Mouse (Mus musculus): Measurements from ENCODE around the gene Lgi4. TPM values are rescaled to one million over a fixed set of nuclear protein-coding genes. Genes with fewer than 3 reads are reported as not detected.

Lgi4 gene
- total RNA-seq (2022), result 10 to 100 TPM; 38.3 to 64.2 (median 55.9) TPM

- DNase-seq (ENCODE audit: low spot score in 2 of 2), result peak; percentile 83 to 87
Measured at GRCm38 (mm10) chr7:31059108-31059507, at the start of gene Lgi4. TSS of gene Lgi4 (plus strand) at chr7:31059342.

- DNase-seq (ENCODE audit: low spot score in 2 of 2), result no peak
Measured at GRCm38 (mm10) chr7:31012971-31013370, 46.2 kb upstream of the Lgi4 start.

GRCm38 (mm10) chr7:31017104-31017901, 41.8 kb upstream of the Lgi4 start:
- DNase-seq (ENCODE audit: low spot score in 2 of 2), result peak; percentile 25 to 32

GRCm38 (mm10) chr7:31028609-31029008, 30.5 kb upstream of the Lgi4 start:
- no peak for DNase-seq (ENCODE audit: low spot score in 2 of 2)

- DNase-seq (ENCODE audit: low spot score in 2 of 2), result no peak
Measured at GRCm38 (mm10) chr7:31030717-31031116, 28.4 kb upstream of the Lgi4 start.

- no peak for DNase-seq (ENCODE audit: low spot score in 2 of 2)
Measured at GRCm38 (mm10) chr7:31031731-31032130, 27.4 kb upstream of the Lgi4 start.

- no peak for DNase-seq (ENCODE audit: low spot score in 2 of 2)
Measured at GRCm38 (mm10) chr7:31033409-31034165, 25.6 kb upstream of the Lgi4 start.

- no peak for DNase-seq (ENCODE audit: low spot score in 2 of 2)
Measured at GRCm38 (mm10) chr7:31034789-31035188, 24.4 kb upstream of the Lgi4 start.

GRCm38 (mm10) chr7:31035291-31035690, 23.9 kb upstream of the Lgi4 start:
- no peak for DNase-seq (ENCODE audit: low spot score in 2 of 2)

- DNase-seq (ENCODE audit: low spot score in 2 of 2), result no peak
Measured at GRCm38 (mm10) chr7:31036917-31037316, 22.2 kb upstream of the Lgi4 start.

- no peak for DNase-seq (ENCODE audit: low spot score in 2 of 2)
Measured at GRCm38 (mm10) chr7:31037675-31038074, 21.5 kb upstream of the Lgi4 start.

- DNase-seq (ENCODE audit: low spot score in 2 of 2), result no peak
Measured at GRCm38 (mm10) chr7:31039011-31039410, 20.1 kb upstream of the Lgi4 start.

- DNase-seq (ENCODE audit: low spot score in 2 of 2), result no peak
Measured at GRCm38 (mm10) chr7:31040281-31041022, 18.7 kb upstream of the Lgi4 start.

GRCm38 (mm10) chr7:31041023-31041407, 18.1 kb upstream of the Lgi4 start:
- DNase-seq (ENCODE audit: low spot score in 2 of 2), result no peak

GRCm38 (mm10) chr7:31041662-31042315, 17.4 kb upstream of the Lgi4 start:
- DNase-seq (ENCODE audit: low spot score in 2 of 2), result no peak

- DNase-seq (ENCODE audit: low spot score in 2 of 2), result no peak
Measured at GRCm38 (mm10) chr7:31042431-31042910, 16.7 kb upstream of the Lgi4 start, which contains the start of gene Fxyd5. TSS of gene Fxyd5 (minus strand) at chr7:31042481.

- DNase-seq (ENCODE audit: low spot score in 2 of 2), result no peak
Measured at GRCm38 (mm10) chr7:31049135-31049845, 9.9 kb upstream of the Lgi4 start.

GRCm38 (mm10) chr7:31049846-31050281, 9.3 kb upstream of the Lgi4 start:
- peak in 1 of 2 experiments; percentile 44 for DNase-seq (ENCODE audit: low spot score in 2 of 2)

GRCm38 (mm10) chr7:31050487-31050886, 8.7 kb upstream of the Lgi4 start:
- DNase-seq (ENCODE audit: low spot score in 2 of 2), result no peak

GRCm38 (mm10) chr7:31050921-31051320, 8.2 kb upstream of the Lgi4 start:
- peak in 1 of 2 experiments; percentile 59 for DNase-seq (ENCODE audit: low spot score in 2 of 2)

Data from layer of hippocampus, adult 8-10 months (tissue).